20 mouse cellular contexts compared by ENCODE assay signal in the genomic region with DNA sequence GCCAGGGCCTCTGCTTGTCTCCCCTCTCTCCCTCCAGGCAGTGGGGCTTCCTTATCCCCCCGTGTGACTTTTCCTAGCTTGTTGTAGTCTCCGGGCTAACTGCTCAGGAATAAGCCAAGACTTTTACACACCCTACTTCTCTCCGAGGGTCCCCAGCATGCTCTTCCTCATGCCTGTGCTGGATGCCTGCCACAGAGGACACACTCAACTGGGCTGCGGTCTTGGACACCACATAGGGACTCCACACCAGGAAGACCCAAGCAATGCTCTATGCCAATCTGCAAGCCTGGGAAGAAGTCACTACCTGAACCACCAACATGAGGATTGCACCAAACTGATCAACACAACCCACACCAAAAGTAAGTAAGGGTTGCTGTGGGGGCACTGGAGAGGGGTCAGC. TPM values are rescaled to one million over a fixed set of nuclear protein-coding genes. Genes with fewer than 3 reads are reported as not detected.
DNase-seq lines count a peak whose midpoint lies in the region; ATAC-seq and TF ChIP-seq lines count a peak whose summit lies in the region.
"Had no signal": no experiment of that assay in that cellular context is flagged by ENCODE, and none has a peak within 500 bp of the region (broad histone marks: within the 10 kb centered on the region; RNA-seq: fewer than 3 reads in every experiment).

No protein-coding gene starts in this region.

- no peak overlapping the region for H3K4me2 ChIP-seq in heart, embryonic 15.5 days
- no peak overlapping the region for H3K4me2 ChIP-seq in liver, postnatal 0 days (ENCODE audit: low read depth, low read length)
- H3K4me2 ChIP-seq in intestine, embryonic 16.5 days (ENCODE audit: low read depth, low read length): no peak overlapping the region
- no peak overlapping the region for H3K4me2 ChIP-seq in stomach, embryonic 16.5 days (ENCODE audit: low read depth, low read length)
- H3K4me2 ChIP-seq: hindbrain, embryonic 12.5 days had no signal

- TF ChIP-seq EP300 in liver, postnatal 0 days (IDR thresholded peaks at IDR 0.05; ENCODE audit: low read depth): no peak

- peaks cover 10% of the 10 kb centered on the region; the same call in 1 of the 2 replicates for H3K36me3 ChIP-seq in heart, embryonic 15.5 days
- no peaks in the 10 kb centered on the region; the same call in 1 of the 2 replicates for H3K36me3 ChIP-seq in liver, postnatal 0 days (replicated peaks; ENCODE audit: insufficient read depth, low read length)
- H3K36me3 ChIP-seq in intestine, embryonic 16.5 days (ENCODE audit: control insufficient read depth, insufficient read depth, low read length): no peaks in the 10 kb centered on the region
- peaks cover 7% of the 10 kb centered on the region; the same call in 1 of the 2 replicates for H3K36me3 ChIP-seq in stomach, embryonic 16.5 days (ENCODE audit: control insufficient read depth, insufficient read depth, low read length)
- H3K36me3 ChIP-seq: hindbrain, embryonic 12.5 days had no signal

- H3K27me3 ChIP-seq in heart, embryonic 15.5 days: peaks cover 51% of the 10 kb centered on the region
- H3K27me3 ChIP-seq in liver, postnatal 0 days (ENCODE audit: insufficient read depth, low read length): peaks cover 49% of the 10 kb centered on the region
- peaks cover 36% of the 10 kb centered on the region for H3K27me3 ChIP-seq in intestine, embryonic 16.5 days (replicated peaks; ENCODE audit: control insufficient read depth, insufficient read depth, low read length)
- peaks cover 46% of the 10 kb centered on the region for H3K27me3 ChIP-seq in stomach, embryonic 16.5 days (ENCODE audit: control insufficient read depth, insufficient read depth, low read length)

- WGBS in heart, embryonic 15.5 days: 82% methylated on average over 4 of the region's 4 CpGs
- 69% methylated on average over 4 of the region's 4 CpGs for WGBS in liver, postnatal 0 days (ENCODE audit: insufficient replicate concordance)
- WGBS in intestine, embryonic 16.5 days: 73% methylated on average over 4 of the region's 4 CpGs
- 68% methylated on average over 4 of the region's 4 CpGs for WGBS in stomach, embryonic 16.5 days

- peaks cover 14% of the 10 kb centered on the region for H3K4me1 ChIP-seq in heart, embryonic 15.5 days (replicated peaks)
- H3K4me1 ChIP-seq in liver, postnatal 0 days (ENCODE audit: insufficient read depth): no peaks in the 10 kb centered on the region
- H3K4me1 ChIP-seq in intestine, embryonic 16.5 days (ENCODE audit: control insufficient read depth, insufficient read depth, low read length): 0 out of 2 replicates have a peak, but pooled peaks cover 3% of the 10 kb centered on the region
- H3K4me1 ChIP-seq in stomach, embryonic 16.5 days (ENCODE audit: control insufficient read depth, insufficient read depth, low read length): no peaks in the 10 kb centered on the region

- peaks cover 17% of the 10 kb centered on the region for H3K9me3 ChIP-seq in heart, embryonic 15.5 days (replicated peaks)
- H3K9me3 ChIP-seq in liver, postnatal 0 days (ENCODE audit: low read length): peaks cover 18% of the 10 kb centered on the region; the same call in 1 of the 2 replicates
- peaks cover 15% of the 10 kb centered on the region for H3K9me3 ChIP-seq in intestine, embryonic 16.5 days (ENCODE audit: control insufficient read depth, low read length)
- H3K9me3 ChIP-seq in stomach, embryonic 16.5 days (replicated peaks; ENCODE audit: control insufficient read depth, low read length): peaks cover 20% of the 10 kb centered on the region

- H3K27ac ChIP-seq in heart, embryonic 15.5 days: peak overlapping the region; percentile 7
- no peak overlapping the region for H3K27ac ChIP-seq in liver, postnatal 0 days (ENCODE audit: low read depth)
- peak overlapping the region; percentile 49; the same call in 1 of the 2 replicates for H3K27ac ChIP-seq in intestine, embryonic 16.5 days (ENCODE audit: low read length)
- peak overlapping the region; percentile 10; the same call in 1 of the 2 replicates for H3K27ac ChIP-seq in stomach, embryonic 16.5 days (ENCODE audit: low read length)
- H3K27ac ChIP-seq: hindbrain, embryonic 12.5 days had no signal

- peak overlapping the region; percentile 5; the same call in 1 of the 2 replicates for H3K4me3 ChIP-seq in heart, embryonic 15.5 days
- H3K4me3 ChIP-seq in liver, postnatal 0 days (ENCODE audit: low read depth, low read length): no peak overlapping the region
- H3K4me3 ChIP-seq in intestine, embryonic 16.5 days (ENCODE audit: low read length): no peak overlapping the region
- no peak overlapping the region for H3K4me3 ChIP-seq in stomach, embryonic 16.5 days (replicated peaks; ENCODE audit: low read length)
- H3K4me3 ChIP-seq: hindbrain, embryonic 12.5 days; myocyte had no signal

- ATAC-seq in heart, embryonic 15.5 days (replicated peaks; ENCODE audit: insufficient number of reproducible peaks, insufficient read depth, low FRiP score, low read depth): no peak
- ATAC-seq in liver, postnatal 0 days: no peak
- no peak for ATAC-seq in intestine, embryonic 16.5 days
- no peak for ATAC-seq in stomach, embryonic 16.5 days (ENCODE audit: insufficient read depth, low FRiP score)
- ATAC-seq: forebrain, embryonic 14.5 days; inflammation-experienced regulatory T-cells, adult 6 months; Patski had no signal

- no peak for DNase-seq in heart, adult 18-20 months
- DNase-seq in liver, postnatal 0 days: peak; percentile 11
- no peak for DNase-seq in liver
- no peak for DNase-seq in cerebellum, adult 18-20 months
- DNase-seq: adrenal gland, postnatal 25 days; cerebellum, adult 9-11 months; layer of hippocampus, adult 9-11 months; midbrain, embryonic 14.5 days; thymus, adult 2 months had no signal

- TF ChIP-seq CTCF in liver, postnatal 0 days (IDR thresholded peaks at IDR 0.05; ENCODE audit: low read depth): no peak

- no peak overlapping the region for H3K9ac ChIP-seq in heart, embryonic 15.5 days
- H3K9ac ChIP-seq in liver, postnatal 0 days (replicated peaks): no peak overlapping the region
- peak overlapping the region; percentile 45 for H3K9ac ChIP-seq in intestine, embryonic 16.5 days (ENCODE audit: low read depth, low read length)
- no peak overlapping the region for H3K9ac ChIP-seq in stomach, embryonic 16.5 days (ENCODE audit: low read length)
- H3K9ac ChIP-seq: hindbrain, embryonic 12.5 days had no signal

RNA-seq across cellular contexts. Expression of a gene that starts 0.5 kb away (rescaled TPM):
- polyA plus RNA-seq in heart, embryonic 15.5 days (2015; fragmentation: Nextera tagmentation; extraction: Ambion mirVana): 1,178 and 1,276 TPM in 2 replicates
- total RNA-seq in heart, adult 18-20 months (2021): 10 to 100 TPM; 47.4 to 56.7 TPM
- polyA plus RNA-seq in liver, postnatal 0 days (2015; fragmentation: Nextera tagmentation; extraction: Ambion mirVana): 1,534 and 1,664 TPM in 2 replicates
- polyA plus RNA-seq in intestine, embryonic 16.5 days (2015; fragmentation: Nextera tagmentation; extraction: Ambion mirVana): 757 and 778 TPM in 2 replicates
- 669 and 788 TPM in 2 replicates for polyA plus RNA-seq in stomach, embryonic 16.5 days (2015; fragmentation: Nextera tagmentation; extraction: Ambion mirVana)

RNA-seq across cellular contexts. Expression of a gene that starts 3.6 kb away (rescaled TPM):
- polyA plus RNA-seq in heart, embryonic 15.5 days (2015; fragmentation: Nextera tagmentation; extraction: Ambion mirVana): not detected in 2 replicates
- total RNA-seq in heart, adult 18-20 months (2021): not detected
- 0.04 TPM in 1 of 2 replicates, not detected in the other for polyA plus RNA-seq in liver, postnatal 0 days (2015; fragmentation: Nextera tagmentation; extraction: Ambion mirVana)
- polyA plus RNA-seq in intestine, embryonic 16.5 days (2015; fragmentation: Nextera tagmentation; extraction: Ambion mirVana): 1.1 and 1.9 TPM in 2 replicates
- polyA plus RNA-seq in stomach, embryonic 16.5 days (2015; fragmentation: Nextera tagmentation; extraction: Ambion mirVana): 0.09 TPM in 1 of 2 replicates, not detected in the other
- total RNA-seq: adrenal gland, postnatal 25 days; left cerebral cortex, adult 8-10 months; liver, adult 2 months had no signal
- polyA plus RNA-seq: forebrain, embryonic 14.5 days; hindbrain, embryonic 12.5 days; inflammation-experienced regulatory T-cells, adult 6 months; liver, adult 2 months; lung, embryonic 16.5 days; midbrain, embryonic 14.5 days; Patski had no signal
